Mouse (Mus musculus): ENCODE measurements around the gene Jdp2. TPM values are rescaled to one million over a fixed set of nuclear protein-coding genes. Genes with fewer than 3 reads are reported as not detected.

Gene Jdp2
- total RNA-seq, 2 experiments from 2014 or later: 73.7 to 82.5 TPM

- DNase-seq (ENCODE audit: low spot score in 2 of 2): no peak
- intact Hi-C loops (cut with DNase I): no loop called here
Observed at GRCm38 (mm10) chr12:85668696-85669095, 69.9 kb downstream of the Jdp2 start.

- intact Hi-C loops (cut with DNase I): no loop called here
Observed at GRCm38 (mm10) chr12:85670080-85670479, 71.3 kb downstream of the Jdp2 start.

GRCm38 (mm10) chr12:85673914-85674313 lies 75.1 kb downstream of the Jdp2 start:
- DNase-seq (ENCODE audit: low spot score in 2 of 2): no peak
- intact Hi-C loops (cut with DNase I): no loop called here

More at GRCm38 (mm10) chr12:85670080-85670479, 71.3 kb downstream of the Jdp2 start:
- DNase-seq (ENCODE audit: low spot score in 2 of 2): no peak

- no peak for DNase-seq (ENCODE audit: low spot score in 2 of 2)
- intact Hi-C loops (cut with DNase I): no loop called here
Observed at GRCm38 (mm10) chr12:85679117-85679516, 80.3 kb downstream of the Jdp2 start.

- intact Hi-C loops (cut with DNase I): no loop called here
- DNase-seq (ENCODE audit: low spot score in 2 of 2): no peak
Observed at GRCm38 (mm10) chr12:85679808-85680207, 81.0 kb downstream of the Jdp2 start.

- no peak for DNase-seq (ENCODE audit: low spot score in 2 of 2)
- intact Hi-C loops (cut with DNase I): no loop called here
Observed at GRCm38 (mm10) chr12:85682328-85682727, 83.5 kb downstream of the Jdp2 start.

GRCm38 (mm10) chr12:85684411-85685275 lies 85.8 kb downstream of the Jdp2 start:
- intact Hi-C loops (cut with DNase I): no loop called here
- no peak for DNase-seq (ENCODE audit: low spot score in 2 of 2)

GRCm38 (mm10) chr12:85686466-85687216 lies 87.8 kb downstream of the Jdp2 start, which contains the start of gene Batf:
Gene Batf (plus strand): TSS chr12:85686669.
- intact Hi-C loops (cut with DNase I): no loop called here
- no peak for DNase-seq (ENCODE audit: low spot score in 2 of 2)

- DNase-seq (ENCODE audit: low spot score in 2 of 2): no peak
- intact Hi-C loops (cut with DNase I): no loop called here
Observed at GRCm38 (mm10) chr12:85687217-85687533, 88.3 kb downstream of the Jdp2 start.

- DNase-seq (ENCODE audit: low spot score in 2 of 2): no peak
- intact Hi-C loops (cut with DNase I): no loop called here
Observed at GRCm38 (mm10) chr12:85687846-85688245, 89.0 kb downstream of the Jdp2 start.

Other genes with a start within 250 kb of the Jdp2 start
- 100 to 1,000 TPM; 150 to 154 TPM for gene Tmed10, start 224.2 kb upstream of the Jdp2 start, total RNA-seq (2021)
- 10 to 100 TPM; 21.9 to 74.3 TPM for gene Fos, start 125.1 kb upstream of the Jdp2 start, total RNA-seq (2021)
- 1 to 10 TPM in 1 of 2 experiments, under 1 TPM in 1; 0.44 to 1.2 TPM for gene Batf, start 87.6 kb downstream of the Jdp2 start, total RNA-seq (2021)
- gene Flvcr2, start 147.5 kb downstream of the Jdp2 start, total RNA-seq (2021): 1 to 10 TPM; 2.2 to 2.3 TPM
- gene Erg28, start 225.5 kb downstream of the Jdp2 start, total RNA-seq (2021): 10 to 100 TPM; 49.1 to 49.2 TPM
- 10 to 100 TPM; 39.5 to 49.1 TPM for gene Ttll5, start 225.6 kb downstream of the Jdp2 start, total RNA-seq (2021)